Mouse (Mus musculus) intestine, postnatal 0 days (tissue): Measurements from ENCODE around the gene Hcn2. TPM values are rescaled to one million over a fixed set of nuclear protein-coding genes. Genes with fewer than 3 reads are reported as not detected.

ENCODE experiments used
- ATAC-seq: fragments of 200-750 bp; cut with Nextera tagmentation; 2 replicates; pipeline ENCODE4 v1.8.0; 2017; ENCODE audit warnings: mild to moderate bottlenecking, moderate TSS enrichment, moderate library complexity
- H3K27ac ChIP-seq: fragments of 300-500 bp; sonication (generic); 2 replicates; pipeline ENCODE4 v1.5.1; 2014; ENCODE audit warnings: mild to moderate bottlenecking, low read depth, low read length, moderate library complexity
- H3K27me3 ChIP-seq: fragments of 300-500 bp; sonication (generic); replicated peaks from 2 replicates; pipeline ENCODE4 v1.6.1; 2014; ENCODE audit warnings: low read length, mixed read lengths; ENCODE audit not compliant: control insufficient read depth, insufficient read depth
- H3K36me3 ChIP-seq: fragments of 300-500 bp; sonication (generic); 2 replicates; pipeline ENCODE4 v1.6.1; 2014; ENCODE audit warnings: mild to moderate bottlenecking, moderate library complexity; ENCODE audit not compliant: control insufficient read depth, insufficient read depth
- H3K4me1 ChIP-seq: fragments of 300-500 bp; sonication (generic); replicated peaks from 2 replicates; pipeline ENCODE4 v1.6.1; 2014; ENCODE audit warnings: antibody characterized with exemption, low read length, mixed read lengths; ENCODE audit not compliant: control insufficient read depth, insufficient read depth
- H3K4me2 ChIP-seq: fragments of 300-500 bp; sonication (generic); replicated peaks from 2 replicates; pipeline ENCODE4 v1.6.1; 2014; ENCODE audit warnings: low read depth, mild to moderate bottlenecking, moderate library complexity
- H3K4me3 ChIP-seq: fragments of 300-500 bp; sonication (generic); 2 replicates; pipeline ENCODE4 v1.5.1; 2014; ENCODE audit warnings: low read depth, low read length
- H3K9ac ChIP-seq: fragments of 300-500 bp; sonication (generic); 2 replicates; pipeline ENCODE4 v1.6.1; 2014; ENCODE audit warnings: mild to moderate bottlenecking, low read depth, low read length
- H3K9me3 ChIP-seq: fragments of 300-500 bp; sonication (generic); 2 replicates; pipeline ENCODE4 v1.6.1; 2016; ENCODE audit warnings: mixed run types; ENCODE audit not compliant: control insufficient read depth
- CTCF ChIP-seq: sonication (generic); IDR thresholded peaks from 2 replicates; pipeline ENCODE4 v1.5.1; 2016; ENCODE audit warnings: low read depth, mild to moderate bottlenecking, control low read depth, antibody characterized with exemption, moderate library complexity
- WGBS: fragments of 180-500 bp; shearing (Covaris S2); extraction: QIAGEN DNeasy Blood & Tissue Kit; methylation state at CpG from one replicate; pipeline ENCODE4 v1.1.7; 2014; 5-methylcytosine and 5-hydroxymethylcytosine counted together
- polyA plus RNA-seq: library from polyadenylated mRNA; unstranded; fragments of >200 nt; fragmentation: Nextera tagmentation; extraction: Ambion mirVana; gene quantifications from 2 replicates; pipeline ENCODE4 v1.2.1, GENCODE M21; 2015

Hcn2 gene
- polyA plus RNA-seq, 1 experiment from 2014 or later: 0.38 TPM

GRCm38 (mm10) chr10:79721089-79721488 is 4.7 kb downstream of the Hcn2 start:
- WGBS: 65% methylated on average over 5 of the region's 5 CpGs
- Histone ChIP-seq H3K27ac (no peak overlapping the region), H3K4me1 (no peaks in the 10 kb centered on the region; the same call in 1 of the 2 replicates), H3K27me3 (peaks cover 26% of the 10 kb centered on the region), H3K36me3 (no peaks in the 10 kb centered on the region), H3K4me2 (no peak overlapping the region), H3K4me3 (no peak overlapping the region), H3K9me3 (no peaks in the 10 kb centered on the region), H3K9ac (no peak overlapping the region)
- no peak for ATAC-seq
- no peak for TF ChIP-seq CTCF

GRCm38 (mm10) chr10:79723047-79723446 is 6.6 kb downstream of the Hcn2 start:
- Histone ChIP-seq H3K4me2 (no peak overlapping the region), H3K4me3 (no peak overlapping the region), H3K36me3 (no peaks in the 10 kb centered on the region), H3K27me3 (peaks cover 9% of the 10 kb centered on the region; the same call in 1 of the 2 replicates), H3K9me3 (no peaks in the 10 kb centered on the region), H3K9ac (no peak overlapping the region), H3K27ac (no peak overlapping the region), H3K4me1 (no peaks in the 10 kb centered on the region)
- WGBS: 61% methylated on average over 6 of the region's 6 CpGs
- TF ChIP-seq CTCF: no peak
- no peak for ATAC-seq

GRCm38 (mm10) chr10:79723692-79724091 is 7.3 kb downstream of the Hcn2 start:
- ATAC-seq: no peak
- no peaks in the 10 kb centered on the region for H3K36me3 ChIP-seq
- H3K4me1 ChIP-seq: no peaks in the 10 kb centered on the region
- no peak overlapping the region for H3K9ac ChIP-seq
- peaks cover 2% of the 10 kb centered on the region; the same call in 1 of the 2 replicates for H3K27me3 ChIP-seq
- WGBS: 76% methylated on average over 7 of the region's 7 CpGs
- no peak overlapping the region for H3K27ac ChIP-seq
- no peaks in the 10 kb centered on the region for H3K9me3 ChIP-seq
- H3K4me3 ChIP-seq: no peak overlapping the region
- no peak for TF ChIP-seq CTCF
- H3K4me2 ChIP-seq: no peak overlapping the region

- peak; percentile 81 for TF ChIP-seq CTCF
- no peaks in the 10 kb centered on the region for H3K4me1 ChIP-seq
- no peak overlapping the region for H3K9ac ChIP-seq
- H3K36me3 ChIP-seq: no peaks in the 10 kb centered on the region
- no peak overlapping the region for H3K4me2 ChIP-seq
- 44% methylated on average over 11 of the region's 11 CpGs for WGBS
- H3K9me3 ChIP-seq: no peaks in the 10 kb centered on the region
- H3K27me3 ChIP-seq: no peaks in the 10 kb centered on the region
- H3K27ac ChIP-seq: no peak overlapping the region
- H3K4me3 ChIP-seq: no peak overlapping the region
- ATAC-seq: no peak
Measured at GRCm38 (mm10) chr10:79726090-79726489, 9.7 kb downstream of the Hcn2 start.

GRCm38 (mm10) chr10:79728323-79729249 is 12.2 kb downstream of the Hcn2 start:
- WGBS: 68% methylated on average over 28 of the region's 28 CpGs
- Histone ChIP-seq H3K36me3 (no peaks in the 10 kb centered on the region), H3K27ac (no peak overlapping the region), H3K4me2 (no peak overlapping the region), H3K4me3 (no peak overlapping the region), H3K9me3 (no peaks in the 10 kb centered on the region), H3K27me3 (no peaks in the 10 kb centered on the region), H3K4me1 (no peaks in the 10 kb centered on the region), H3K9ac (no peak overlapping the region)
- ATAC-seq: no peak
- TF ChIP-seq CTCF: no peak

GRCm38 (mm10) chr10:79729357-79729965 is 13.0 kb downstream of the Hcn2 start:
- no peak for TF ChIP-seq CTCF
- Histone ChIP-seq H3K4me2 (no peak overlapping the region), H3K9ac (no peak overlapping the region), H3K27ac (no peak overlapping the region), H3K27me3 (no peaks in the 10 kb centered on the region), H3K9me3 (no peaks in the 10 kb centered on the region), H3K36me3 (peaks cover 5% of the 10 kb centered on the region; the same call in 1 of the 2 replicates), H3K4me1 (no peaks in the 10 kb centered on the region), H3K4me3 (no peak overlapping the region)
- 76% methylated on average over 13 of the region's 13 CpGs for WGBS
- no peak for ATAC-seq
